Mouse (Mus musculus) gastrocnemius, adult 2 months (tissue): Measurements from ENCODE around the gene Gja5. TPM values are rescaled to one million over a fixed set of nuclear protein-coding genes. Genes with fewer than 3 reads are reported as not detected.

Source experiments
- DNase-seq: peaks from one replicate; pipeline ENCODE4 v3.0.0; 2022
- H3K27ac ChIP-seq: fragments of 200-600 bp; 2 replicates; pipeline ENCODE4 v1.8.1; 2022; ENCODE audit warnings: mild to moderate bottlenecking
- H3K4me3 ChIP-seq: fragments of 200-600 bp; 2 replicates; pipeline ENCODE4 v1.8.1; 2022; ENCODE audit warnings: mild to moderate bottlenecking, moderate library complexity
- CTCF ChIP-seq: fragments of 200-600 bp; IDR thresholded peaks from 2 replicates; pipeline ENCODE4 v1.8.1; 2022; ENCODE audit warnings: antibody characterized with exemption, mild to moderate bottlenecking, moderate library complexity
- intact Hi-C: fragments of 180-260 bp; cut with DNase I; formaldehyde crosslinking; loops from one replicate; pipeline ENCODE4 v1.15.1; 2025
- total RNA-seq, 2 experiments: library from RNA; stranded (reverse); gene quantifications; 2 replicates each; pipeline ENCODE4 v1.2.3; 2021

Gene Gja5
- total RNA-seq, 2 experiments from 2014 or later: 1.9 to 2.7 TPM

DNA sequence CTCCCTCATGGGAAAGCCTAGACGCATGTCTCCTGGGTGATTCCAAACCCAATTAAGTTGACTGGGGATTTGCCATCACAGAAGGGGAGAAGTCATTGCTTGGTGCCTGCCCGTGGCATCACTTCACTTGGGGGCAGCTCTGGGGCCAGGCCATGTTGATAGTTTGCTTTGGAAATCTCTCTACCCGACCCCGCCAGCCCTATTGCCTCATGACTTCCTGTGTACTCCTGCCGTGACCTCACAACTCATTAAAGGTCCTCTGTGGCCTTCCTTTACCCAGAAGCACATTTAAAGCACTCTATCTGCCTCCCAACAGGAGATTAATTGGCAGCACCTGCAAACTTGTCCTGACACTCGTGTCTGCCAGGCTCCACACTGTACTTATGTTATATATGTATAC lies 93.3 kb downstream of the Gja5 start:
- intact Hi-C loops: no loop called here
- H3K4me3 ChIP-seq: no peak overlapping the region
- no peak for DNase-seq
- no peak overlapping the region for H3K27ac ChIP-seq
- no peak for TF ChIP-seq CTCF

DNA sequence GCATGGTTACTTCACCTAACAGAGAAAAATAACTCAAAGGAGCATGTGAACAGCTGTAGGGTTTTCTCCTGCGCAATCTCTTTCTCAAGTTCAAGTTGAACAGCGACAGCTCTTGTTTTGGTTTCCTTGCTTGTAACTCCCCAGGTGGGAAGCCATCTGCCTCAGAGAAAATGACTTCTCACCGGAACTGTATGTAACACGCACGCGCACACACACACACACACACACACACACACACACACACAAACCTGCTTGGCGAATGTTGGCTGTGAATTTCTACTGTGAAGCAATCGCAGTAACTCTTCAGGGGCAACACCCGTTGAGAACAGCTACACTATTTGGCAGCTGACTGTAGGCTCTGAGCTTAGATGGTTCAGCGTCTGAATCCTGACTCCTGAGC lies 98.6 kb downstream of the Gja5 start:
- no peak for DNase-seq
- TF ChIP-seq CTCF: no peak
- Histone ChIP-seq H3K27ac (no peak overlapping the region), H3K4me3 (no peak overlapping the region)
- intact Hi-C loops: no loop called here

DNA sequence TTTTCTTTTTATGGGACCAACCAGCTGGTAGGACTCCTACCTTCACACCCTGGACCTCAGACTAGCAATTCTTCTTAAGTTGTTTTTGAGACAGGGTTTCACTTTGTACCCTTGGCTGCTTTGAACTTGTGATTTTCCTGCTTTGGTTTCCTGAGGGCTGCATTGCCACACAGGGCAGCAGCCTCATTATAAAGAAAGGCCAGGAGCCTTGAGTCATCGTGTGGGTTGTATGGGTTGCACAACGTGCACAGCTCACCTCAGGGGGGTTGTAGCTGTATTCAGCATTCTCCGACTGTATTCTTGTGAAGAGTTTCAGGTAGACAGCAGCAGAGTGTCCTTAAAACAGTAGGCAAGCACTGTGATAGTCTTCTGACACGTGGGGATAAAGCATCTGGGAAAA lies 100.0 kb downstream of the Gja5 start:
- no peak for TF ChIP-seq CTCF
- no peak for DNase-seq
- Histone ChIP-seq H3K4me3 (no peak overlapping the region), H3K27ac (no peak overlapping the region)
- intact Hi-C loops: no loop called here

DNA sequence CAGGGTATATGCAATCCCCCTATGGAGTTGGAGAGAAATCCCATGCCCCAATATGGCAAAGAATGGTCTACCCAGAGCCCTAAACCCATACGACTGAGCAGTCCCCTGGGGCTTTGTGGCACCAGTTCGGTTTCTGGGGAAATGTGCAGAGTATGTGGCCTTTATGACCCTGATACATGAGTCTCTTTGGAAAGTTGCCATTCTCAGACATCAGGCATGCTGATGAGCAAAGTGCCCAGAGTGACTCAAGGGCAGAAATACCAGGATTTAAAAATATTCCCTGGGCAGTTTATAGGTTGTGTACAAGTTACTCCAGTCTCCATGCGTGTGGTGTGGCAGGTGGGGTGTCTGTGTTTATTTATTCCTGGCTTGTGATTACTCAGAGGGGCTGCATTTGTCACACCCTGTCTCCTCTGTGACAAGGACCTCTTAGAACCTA lies 102.5 kb downstream of the Gja5 start:
- Histone ChIP-seq H3K4me3 (no peak overlapping the region), H3K27ac (no peak overlapping the region)
- no peak for TF ChIP-seq CTCF
- DNase-seq: no peak
- intact Hi-C loops: no loop called here

DNA sequence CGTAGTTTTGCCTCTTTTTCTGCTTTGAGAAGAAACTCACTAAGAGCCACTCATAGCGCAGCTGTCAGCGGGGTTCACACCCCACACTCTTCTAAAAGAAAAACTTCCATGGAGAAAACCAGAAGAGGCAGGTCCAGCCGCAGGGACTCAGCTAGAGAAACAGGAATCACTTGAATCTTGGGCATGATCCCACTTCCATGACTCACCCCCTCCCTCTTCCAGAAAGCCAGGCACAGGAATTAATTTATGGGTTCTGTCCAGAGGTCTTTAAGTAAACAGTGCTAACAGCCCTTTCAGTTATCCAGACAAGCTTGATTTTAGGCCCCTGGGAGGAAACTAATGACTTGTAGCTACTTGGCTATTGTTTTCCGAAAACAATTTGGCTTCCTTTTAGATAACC lies 120.7 kb downstream of the Gja5 start:
- no peak for TF ChIP-seq CTCF
- no peak overlapping the region for H3K4me3 ChIP-seq
- intact Hi-C loops: no loop called here
- DNase-seq: peak; percentile 35
- peak overlapping the region; percentile 66 for H3K27ac ChIP-seq

DNA sequence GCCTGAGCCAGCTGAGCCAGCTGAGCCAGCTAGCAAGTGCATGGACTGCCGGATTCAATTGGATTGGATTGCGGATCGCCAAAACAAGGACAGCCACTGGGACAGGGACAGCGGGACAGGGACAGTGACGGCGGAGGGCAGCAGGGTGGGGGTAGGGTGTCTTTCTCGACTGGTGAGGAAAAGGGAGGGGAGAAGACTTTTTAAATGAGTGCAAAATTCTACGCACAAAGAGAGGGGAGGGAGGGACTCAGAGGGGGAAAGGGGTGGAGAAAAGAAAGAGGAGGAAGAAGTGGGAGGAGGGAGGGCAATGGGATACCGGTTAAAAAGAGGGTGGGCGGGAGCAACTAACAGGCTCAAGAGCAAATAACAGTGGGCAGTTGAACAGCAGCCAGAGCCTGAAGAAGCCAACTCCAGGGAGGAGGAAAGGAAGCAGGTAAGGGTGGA lies 127.6 kb downstream of the Gja5 start:
- H3K27ac ChIP-seq: peak overlapping the region; percentile 38; the same call in 1 of the 2 replicates
- peak overlapping the region; percentile 55 for H3K4me3 ChIP-seq
- DNase-seq: peak; percentile 25
- TF ChIP-seq CTCF: no peak
- intact Hi-C loops: no loop called here

DNA sequence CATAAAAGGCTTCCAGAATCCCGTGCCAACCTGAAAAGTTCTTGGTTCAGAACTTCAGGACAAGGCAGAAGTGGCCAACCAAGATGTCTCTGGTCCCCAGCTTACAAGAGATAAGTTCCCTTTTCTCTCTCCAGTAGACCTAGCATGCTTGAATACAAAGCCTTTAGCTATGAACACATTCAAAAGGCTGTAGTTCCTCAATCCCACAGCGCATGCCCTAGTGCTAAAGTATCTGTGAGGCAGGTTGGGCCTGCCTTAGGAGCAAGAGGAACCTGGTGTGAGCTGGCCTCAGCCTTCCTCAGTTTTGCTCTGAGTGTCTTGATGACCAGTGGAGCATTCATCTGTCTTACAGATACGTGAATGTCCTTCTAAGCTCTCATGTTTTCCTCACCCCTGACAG lies 131.1 kb downstream of the Gja5 start:
- TF ChIP-seq CTCF: no peak
- no peak for DNase-seq
- intact Hi-C loops: no loop called here
- no peak overlapping the region for H3K27ac ChIP-seq
- H3K4me3 ChIP-seq: no peak overlapping the region

DNA sequence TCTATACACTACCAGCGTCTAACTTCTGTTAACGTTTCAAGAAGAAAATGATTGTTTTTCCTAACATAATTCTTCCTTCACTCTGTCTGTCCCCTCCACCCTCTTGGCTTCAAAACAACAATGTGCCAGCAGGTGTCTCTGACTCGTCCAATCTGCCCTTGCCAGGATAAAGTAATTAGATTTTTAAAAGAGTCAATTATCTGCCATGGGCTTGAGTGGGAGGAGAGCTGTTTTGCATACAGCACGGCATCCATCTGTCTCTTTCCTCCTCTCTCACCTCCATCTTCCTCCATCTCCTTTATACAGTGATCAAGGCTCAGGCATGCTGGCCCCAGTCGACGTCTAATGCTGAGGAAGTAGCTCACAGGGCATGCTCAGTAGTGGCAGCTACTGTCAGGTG lies 132.6 kb downstream of the Gja5 start:
- H3K4me3 ChIP-seq: no peak overlapping the region
- no peak for TF ChIP-seq CTCF
- intact Hi-C loops: no loop called here
- no peak overlapping the region for H3K27ac ChIP-seq
- no peak for DNase-seq

DNA sequence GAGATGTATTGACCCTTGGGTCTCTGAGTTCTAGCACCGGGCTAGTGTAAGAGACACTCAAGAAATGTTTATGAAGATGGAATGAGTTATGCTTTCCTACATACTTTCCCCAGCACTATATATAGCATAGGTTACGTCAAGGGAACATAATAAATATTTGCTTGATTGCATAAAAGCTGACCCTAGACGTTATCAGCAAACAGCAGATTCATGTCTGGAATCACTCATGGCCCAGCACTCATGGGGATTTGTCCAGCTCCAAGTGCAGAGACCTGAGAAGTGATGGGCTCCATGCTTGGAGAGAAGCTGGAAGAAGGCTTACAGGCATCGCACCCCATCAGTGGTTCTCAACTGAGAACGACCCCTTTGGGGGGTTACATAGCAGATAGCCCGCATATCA lies 135.2 kb downstream of the Gja5 start:
- Histone ChIP-seq H3K4me3 (no peak overlapping the region), H3K27ac (no peak overlapping the region)
- intact Hi-C loops: no loop called here
- no peak for TF ChIP-seq CTCF
- DNase-seq: no peak

DNA sequence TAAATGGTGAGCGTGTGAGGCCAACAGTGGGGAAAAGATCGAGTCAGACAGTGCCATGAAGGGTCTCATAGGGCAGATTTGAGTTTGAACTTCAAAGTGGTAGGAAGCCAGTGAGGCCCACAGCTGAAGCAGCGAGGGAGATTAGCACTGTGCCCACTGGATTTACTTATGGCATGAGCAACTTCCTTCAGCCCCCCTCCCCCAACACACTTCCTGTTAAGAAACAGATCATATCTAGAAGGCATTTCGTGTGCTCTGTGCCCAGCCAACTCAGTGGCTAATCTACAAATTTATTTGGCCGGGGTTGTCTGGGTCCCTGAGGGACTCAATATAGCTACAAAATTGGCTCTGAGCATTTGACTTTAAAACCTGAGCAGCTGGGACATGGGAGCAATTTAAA lies 139.7 kb downstream of the Gja5 start:
- Histone ChIP-seq H3K4me3 (no peak overlapping the region), H3K27ac (no peak overlapping the region)
- no peak for TF ChIP-seq CTCF
- intact Hi-C loops: no loop called here
- no peak for DNase-seq

DNA sequence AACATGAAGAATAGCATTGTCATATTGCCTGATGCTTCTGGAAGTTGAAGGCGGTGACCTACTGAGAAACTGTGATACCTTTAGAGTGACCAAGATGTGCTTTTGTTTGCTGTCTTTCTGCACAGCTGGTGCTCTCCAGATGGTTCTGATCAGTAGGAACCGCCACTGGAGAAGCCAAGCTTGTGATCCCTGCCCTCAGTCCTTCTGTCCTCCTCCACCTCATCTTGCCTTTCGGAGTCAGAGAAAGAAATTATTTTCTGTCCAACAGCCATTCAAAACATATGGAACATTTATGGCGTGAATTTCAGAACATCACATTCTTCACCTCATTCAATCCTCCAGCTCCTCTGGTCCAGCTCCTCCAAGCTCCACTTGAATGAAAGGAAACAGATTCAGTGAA lies 143.3 kb downstream of the Gja5 start:
- DNase-seq: no peak
- intact Hi-C loops: no loop called here
- no peak overlapping the region for H3K27ac ChIP-seq
- no peak overlapping the region for H3K4me3 ChIP-seq
- TF ChIP-seq CTCF: no peak

DNA sequence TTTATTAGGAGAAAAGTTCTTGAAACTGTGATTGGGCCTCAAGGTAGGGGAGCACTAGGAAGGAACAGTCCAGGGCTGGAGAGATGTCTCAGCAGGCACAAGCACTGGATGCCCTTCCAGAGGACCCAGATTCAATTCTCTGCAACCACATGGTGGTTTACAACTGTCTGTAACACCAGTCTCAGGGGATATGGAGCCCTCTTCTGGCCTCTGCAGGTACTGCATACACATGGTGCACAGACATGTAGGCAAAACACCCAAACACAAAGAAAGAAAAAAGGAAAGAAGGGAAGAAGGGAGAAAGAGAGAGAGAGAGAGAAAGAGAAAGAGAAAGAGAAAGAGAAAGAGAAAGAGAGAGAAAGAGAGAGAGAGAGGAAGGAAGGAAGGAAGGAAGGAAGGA lies 143.9 kb downstream of the Gja5 start:
- intact Hi-C loops: no loop called here
- Histone ChIP-seq H3K27ac (no peak overlapping the region), H3K4me3 (no peak overlapping the region)
- no peak for DNase-seq
- TF ChIP-seq CTCF: peak; percentile 33; the same call in 1 of the 2 replicates

DNA sequence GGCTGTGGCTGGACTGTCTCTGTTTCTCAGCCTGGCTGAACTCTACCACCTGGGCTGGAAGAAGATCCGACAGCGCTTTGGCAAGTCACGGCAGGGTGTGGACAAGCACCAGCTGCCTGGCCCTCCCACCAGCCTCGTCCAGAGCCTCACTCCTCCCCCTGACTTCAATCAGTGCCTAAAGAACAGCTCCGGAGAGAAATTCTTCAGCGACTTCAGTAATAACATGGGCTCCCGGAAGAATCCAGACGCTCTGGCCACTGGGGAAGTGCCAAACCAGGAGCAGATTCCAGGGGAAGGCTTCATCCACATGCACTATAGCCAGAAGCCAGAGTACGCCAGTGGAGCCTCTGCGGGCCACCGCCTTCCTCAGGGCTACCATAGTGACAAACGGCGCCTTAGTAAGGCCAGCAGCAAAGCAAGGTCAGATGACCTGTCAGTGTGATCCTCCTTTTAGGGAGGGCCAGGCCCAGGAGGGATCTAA lies 146.8 kb downstream of the Gja5 start:
- H3K27ac ChIP-seq: no peak overlapping the region
- no peak for TF ChIP-seq CTCF
- intact Hi-C loops: no loop called here
- peak overlapping the region; percentile 39 for H3K4me3 ChIP-seq
- DNase-seq: peak; percentile 18

DNA sequence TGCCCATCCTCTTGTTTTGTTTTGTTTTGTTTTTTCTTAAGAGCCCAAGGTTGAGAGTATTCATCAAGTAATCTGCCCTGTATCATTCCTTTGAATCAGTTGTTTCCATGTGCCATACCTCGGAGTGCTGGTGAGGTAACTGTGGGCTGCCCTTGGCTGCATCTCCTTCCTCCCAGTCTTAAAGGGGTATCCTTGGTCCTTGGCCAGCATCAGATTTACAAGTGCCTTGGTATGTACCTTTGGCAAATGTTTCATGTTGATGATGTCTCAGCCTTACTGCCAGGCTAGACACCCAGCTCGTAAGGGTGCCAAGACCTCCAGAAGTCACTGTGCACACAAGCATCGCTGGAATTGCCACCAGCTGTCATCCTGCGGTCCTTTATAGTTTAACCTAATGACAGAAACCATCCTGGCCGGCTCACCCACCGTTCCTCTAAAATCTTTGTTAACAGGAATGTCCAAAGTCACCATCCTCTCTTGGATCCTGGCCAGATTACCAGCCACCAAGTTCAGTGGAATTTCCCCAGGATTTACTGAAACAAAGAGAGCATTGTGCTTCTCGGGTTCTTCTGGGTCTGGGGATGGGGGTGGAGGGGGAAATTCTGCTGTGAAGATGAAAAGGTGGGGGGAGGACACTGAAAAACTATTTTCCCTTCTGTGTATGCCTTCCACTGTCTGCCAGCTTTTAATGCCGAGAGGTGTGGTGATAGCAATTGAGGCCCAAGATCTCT lies 147.7 kb downstream of the Gja5 start:
- no peak for DNase-seq
- intact Hi-C loops: no loop called here
- no peak for TF ChIP-seq CTCF
- H3K27ac ChIP-seq: no peak overlapping the region
- no peak overlapping the region for H3K4me3 ChIP-seq
